Mouse (Mus musculus) spleen, embryonic (tissue): ENCODE data around the gene Mocs1.

ENCODE experiments used
- CTCF ChIA-PET: fragments of 350-600 bp; sonication (Branson Sonifier 250); formaldehyde crosslinking; loops from one replicate; lab custom pipeline; 2022; lab: Charles Lee

Mocs1 gene

DNA sequence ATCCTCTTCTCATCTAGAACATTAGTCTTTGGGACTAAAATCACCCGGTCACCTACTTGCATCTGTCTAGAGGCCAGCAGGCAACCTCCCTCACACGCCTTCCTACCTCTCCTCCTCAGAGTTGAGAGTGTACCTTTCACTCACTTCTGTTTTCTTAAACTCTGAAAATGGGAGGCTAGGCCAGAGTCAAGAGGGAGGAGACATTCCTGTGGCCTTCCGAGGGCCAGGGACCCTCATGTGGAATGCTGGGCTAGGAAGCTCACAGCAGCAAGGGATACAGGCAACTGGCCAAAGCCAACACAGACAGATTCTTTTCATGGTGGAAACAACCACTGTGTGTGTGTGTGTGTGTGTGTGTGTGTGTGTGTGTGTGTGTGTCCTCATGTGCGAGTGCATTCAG is 49.2 kb downstream of the Mocs1 start:
- CTCF ChIA-PET = interaction anchor here (0.7 kb wide), 1 partner anchor 117 kb away, joined by 3 read pairs; no protein-coding TSS in a partner anchor

DNA sequence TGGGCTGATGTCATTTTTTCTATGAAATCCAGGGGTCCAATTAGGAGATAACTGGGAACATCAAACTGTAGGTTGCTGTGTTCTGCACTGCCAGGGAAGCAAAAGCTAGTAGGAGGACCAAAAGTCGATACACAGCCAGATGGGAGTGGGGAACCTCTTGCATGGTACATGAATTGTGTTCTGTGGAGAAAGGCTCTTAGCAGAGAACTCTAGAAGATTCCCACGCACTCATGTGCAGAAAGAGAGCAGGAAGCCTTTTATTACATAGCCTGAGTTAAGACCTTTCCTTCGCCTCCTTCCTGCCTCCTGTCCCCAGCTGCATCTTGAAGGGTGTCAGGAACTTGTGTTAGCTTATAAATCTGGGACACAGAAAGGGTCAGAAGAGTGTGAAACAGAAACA is 53.7 kb downstream of the Mocs1 start:
- CTCF ChIA-PET = no interaction called here

DNA sequence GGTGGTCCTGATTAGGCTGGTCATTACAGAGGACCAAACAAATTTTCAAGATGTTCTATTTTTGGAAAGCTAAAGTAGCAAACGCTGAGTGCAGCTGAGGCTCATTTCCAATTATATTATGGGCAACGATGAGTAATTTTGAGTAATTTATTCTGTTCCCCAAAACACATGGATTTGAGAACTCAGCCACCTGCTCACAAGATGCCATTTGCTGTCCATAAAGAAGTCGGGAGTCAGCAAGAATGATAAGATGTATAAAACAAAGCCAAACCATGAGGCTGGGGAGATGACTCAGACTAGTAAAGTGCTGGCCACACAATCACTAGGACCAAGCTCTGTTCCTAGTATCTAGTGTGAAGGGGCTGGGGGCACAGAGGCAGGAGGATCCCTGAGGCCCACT is 56.3 kb downstream of the Mocs1 start:
- CTCF ChIA-PET = no interaction called here

DNA sequence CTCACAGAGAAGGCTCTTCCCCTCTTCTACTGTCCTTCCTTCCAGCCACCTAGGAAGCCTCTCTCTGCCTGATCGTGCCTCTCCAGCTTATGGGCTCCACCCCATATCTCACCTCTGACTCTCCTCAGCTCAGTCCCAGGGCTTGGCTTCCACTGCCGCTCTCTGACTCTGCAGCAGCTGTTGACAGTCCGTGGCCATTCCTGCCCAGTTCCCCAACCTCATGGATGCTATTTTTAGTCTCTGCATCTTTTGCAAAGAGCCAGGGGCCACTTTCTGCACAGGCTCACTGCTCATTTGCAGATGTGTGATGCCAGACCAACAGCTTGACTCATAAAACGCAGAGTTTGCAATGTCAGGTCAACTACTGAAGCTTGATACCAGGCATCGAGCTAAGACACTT is 60.9 kb downstream of the Mocs1 start:
- CTCF ChIA-PET = no interaction called here

DNA sequence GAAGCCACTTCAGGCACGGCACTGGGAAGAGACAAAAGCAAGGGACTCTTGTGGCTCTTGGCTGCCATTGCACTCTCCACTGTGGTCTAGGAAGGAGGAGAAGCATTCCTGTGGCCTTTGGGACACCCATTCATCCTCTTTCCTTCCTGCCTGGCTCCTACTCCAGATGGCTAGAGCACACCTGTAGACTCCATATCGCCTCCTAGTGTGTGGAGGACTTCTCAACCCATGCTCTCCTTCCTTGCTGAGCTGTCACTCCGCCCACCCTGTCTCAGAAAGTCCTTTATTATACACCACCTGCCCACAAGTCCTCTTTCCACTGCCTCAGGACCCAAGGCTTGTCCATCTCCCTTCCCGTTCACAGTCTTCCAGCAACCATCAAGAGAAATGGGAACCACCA is 65.1 kb downstream of the Mocs1 start:
- CTCF ChIA-PET = no interaction called here

DNA sequence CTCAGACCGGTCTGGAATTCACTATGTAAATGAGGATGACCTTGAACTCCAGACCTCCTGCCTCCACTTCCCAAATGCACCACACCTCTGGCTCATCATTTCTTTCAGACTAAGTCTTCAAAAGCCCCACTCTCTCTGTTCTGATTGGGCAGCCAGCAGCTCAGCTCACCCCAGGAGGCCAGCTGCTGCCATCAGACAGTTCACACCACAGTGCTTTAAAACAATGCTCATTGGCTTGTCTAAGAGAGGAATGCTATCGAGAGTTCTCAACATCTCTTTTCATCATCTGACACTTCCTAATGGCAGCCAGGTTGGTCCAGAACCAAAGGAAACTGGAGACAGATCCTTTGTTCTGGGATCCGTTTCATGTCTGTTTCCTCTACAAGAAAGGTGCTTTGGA is 70.0 kb downstream of the Mocs1 start:
- CTCF ChIA-PET = no interaction called here

DNA sequence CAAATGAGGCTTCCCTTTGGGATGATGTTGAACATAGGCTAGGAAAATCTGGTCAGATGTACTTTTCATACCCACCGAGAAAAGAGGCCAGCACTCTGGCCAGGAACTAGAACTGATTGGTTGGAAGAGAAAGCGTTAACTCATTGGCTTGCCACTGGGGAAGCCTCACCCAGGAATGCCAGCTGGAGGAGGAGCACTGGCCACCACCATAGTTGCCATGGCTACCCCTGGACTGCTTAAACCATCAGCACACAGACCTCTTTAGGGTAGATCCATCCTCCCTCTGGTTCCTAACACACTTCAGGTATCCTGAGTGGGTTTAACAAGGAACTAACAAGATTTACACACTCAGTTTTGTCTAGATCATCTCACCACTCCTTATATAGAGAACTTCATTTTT is 71.5 kb downstream of the Mocs1 start:
- CTCF ChIA-PET = no interaction called here

DNA sequence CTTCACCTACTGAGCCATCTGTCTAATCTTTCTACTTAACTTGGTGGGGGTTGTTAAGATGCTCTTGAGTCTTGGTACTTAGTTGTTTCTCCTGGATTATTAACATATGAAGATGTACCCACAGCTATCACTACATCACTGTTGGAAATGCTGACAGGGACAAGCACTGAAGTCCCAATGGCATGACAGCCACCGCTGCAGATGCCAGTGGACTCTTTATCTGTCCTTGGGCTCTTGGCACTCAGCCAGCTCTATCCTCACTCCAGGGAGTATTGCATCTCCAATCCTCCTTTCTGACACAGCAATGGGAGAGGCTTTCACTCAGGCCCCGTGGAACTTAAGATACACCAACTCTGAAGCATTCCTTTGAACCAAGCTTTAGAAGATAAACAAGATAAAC is 72.1 kb downstream of the Mocs1 start:
- CTCF ChIA-PET = no interaction called here

DNA sequence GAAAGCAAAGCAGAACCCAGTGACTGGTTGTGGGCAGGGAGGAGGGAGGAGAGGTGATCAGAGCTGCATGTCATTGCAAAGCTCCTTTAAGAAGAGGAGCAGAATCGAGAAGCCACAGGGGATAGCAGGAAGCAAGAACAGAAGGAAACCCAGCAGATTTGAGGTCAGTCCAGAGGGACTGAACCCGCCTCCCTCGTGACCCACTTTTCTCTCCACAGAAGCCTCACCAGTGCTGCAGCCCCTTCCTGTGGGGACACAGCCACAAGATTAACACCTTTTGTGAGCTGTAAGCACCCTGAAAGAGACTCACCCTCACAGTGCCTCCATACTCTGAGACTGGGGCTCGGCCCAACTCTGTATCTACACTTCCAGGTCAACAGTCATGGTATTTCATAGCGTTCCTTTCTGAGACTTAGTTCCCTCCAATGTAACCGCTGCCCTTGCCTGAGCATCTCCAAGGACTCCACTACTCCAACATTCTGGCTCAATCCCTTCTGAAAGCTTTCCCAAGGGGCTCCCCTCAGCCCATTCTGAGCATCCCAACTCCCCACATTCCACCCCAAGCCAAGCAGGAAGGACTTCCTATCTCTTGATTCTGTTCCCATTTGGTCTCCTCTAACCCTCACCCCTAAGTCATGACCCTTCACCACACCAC is 75.2 kb downstream of the Mocs1 start:
- CTCF ChIA-PET = no interaction called here
